Mouse (Mus musculus) Patski (cell line): ENCODE measurements around the gene Gm20388. TPM values are rescaled to one million over a fixed set of nuclear protein-coding genes. Genes with fewer than 3 reads are reported as not detected.

Source experiments
- ATAC-seq: fragments of 100-300 bp; one replicate; pipeline ENCODE4 v1.8.0; 2021
- CTCF ChIA-PET: fragments of 350-600 bp; sonication (Branson Sonifier 250); formaldehyde crosslinking; loops from one replicate; lab custom pipeline; 2022; ENCODE audit warnings: inconsistent platforms; lab: Charles Lee
- POLR2A ChIA-PET: fragments of 350-600 bp; sonication (Branson Sonifier 250); formaldehyde crosslinking; loops from one replicate; lab custom pipeline; 2022; ENCODE audit warnings: antibody characterized with exemption, inconsistent platforms; lab: Charles Lee
- DNase-seq: peaks from one replicate; pipeline ENCODE4 v3.0.0-alpha.2; 2011; ENCODE audit warnings: low read depth, low spot score
- H3K27me3 ChIP-seq: fragments of 371-371 bp; one replicate; pipeline ENCODE4 v1.5.1; 2021
- CTCF ChIP-seq: fragments of 100-300 bp; IDR thresholded peaks from one replicate; pipeline ENCODE4 v1.5.1; 2021
- in situ Hi-C: fragments of 300-500 bp; cut with MboI; formaldehyde crosslinking; loops from 3 replicates; pipeline ENCODE4 v1.11.1; 2018; ENCODE audit warnings: low pct_unique_long_range_greater_than_20kb, mixed read lengths
- polyA plus RNA-seq: library from polyadenylated mRNA; unstranded; gene quantifications from one replicate; pipeline ENCODE4 v1.2.3, GENCODE M21; 2021

Gene Gm20388
- polyA plus RNA-seq, 1 experiment from 2014 or later, result 86.7 TPM

DNA sequence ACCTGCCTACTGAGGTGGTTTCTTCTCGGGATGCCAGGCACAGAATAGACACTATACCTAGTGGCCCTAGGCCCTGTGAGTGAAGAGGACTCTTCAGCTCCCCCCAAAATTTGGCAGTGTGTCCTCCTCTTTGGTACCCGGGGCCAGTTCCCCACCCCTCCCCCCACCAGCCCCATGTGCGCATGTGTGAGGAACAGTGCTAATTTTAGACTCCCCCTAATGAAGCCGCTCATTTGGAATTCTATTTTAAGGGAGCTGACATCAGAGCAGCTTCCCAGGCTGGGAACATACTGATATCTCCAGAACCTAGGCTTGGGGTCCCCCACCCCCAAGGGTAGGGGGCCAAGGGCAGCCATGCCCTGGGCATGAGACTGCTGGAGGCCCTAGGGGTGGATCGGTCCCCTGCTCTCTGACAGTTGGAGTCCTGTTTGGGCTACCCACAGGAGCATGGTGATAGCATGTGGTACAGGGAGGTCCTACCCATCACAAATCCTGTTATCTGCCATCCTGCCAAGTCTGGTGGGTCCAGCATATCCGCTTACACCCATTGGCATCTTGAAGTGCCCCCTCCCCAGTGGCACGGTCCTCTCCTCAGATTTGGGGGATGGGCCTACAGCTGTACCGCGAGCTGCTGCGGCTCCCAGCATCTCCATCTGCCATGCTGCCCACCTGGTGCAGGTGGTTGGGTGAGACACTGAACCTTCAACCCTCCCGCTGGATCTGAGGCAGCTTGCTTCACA lies 640.5 kb downstream of the Gm20388 start:
- CTCF ChIA-PET, result interaction anchor here (0.7 kb wide), 1 partner anchor 12 kb away, joined by 3 read pairs; no protein-coding TSS in a partner anchor
- TF ChIP-seq CTCF, result no peak
- POLR2A ChIA-PET, result no interaction called here
- DNase-seq (no peak), ATAC-seq (no peak)
- in situ Hi-C loops, result no loop called here
- no peaks in the 10 kb centered on the region for H3K27me3 ChIP-seq

GRCm38 (mm10) chr8:120551677-120551980 lies 641.0 kb downstream of the Gm20388 start:
- H3K27me3 ChIP-seq, result no peaks in the 10 kb centered on the region
- POLR2A ChIA-PET, result no interaction called here
- in situ Hi-C loops, result no loop called here
- CTCF ChIA-PET, result no interaction called here
- ATAC-seq, result no peak
- DNase-seq, result no peak
- TF ChIP-seq CTCF, result no peak

GRCm38 (mm10) chr8:120552509-120552908 lies 641.9 kb downstream of the Gm20388 start:
- ATAC-seq, result no peak
- TF ChIP-seq CTCF, result no peak
- ChIA-PET CTCF (no interaction called here), POLR2A (no interaction called here)
- no peaks in the 10 kb centered on the region for H3K27me3 ChIP-seq
- no peak for DNase-seq
- in situ Hi-C loops, result no loop called here

GRCm38 (mm10) chr8:120553441-120554123 lies 642.9 kb downstream of the Gm20388 start:
- H3K27me3 ChIP-seq, result no peaks in the 10 kb centered on the region
- no peak for DNase-seq
- in situ Hi-C loops, result no loop called here
- ATAC-seq, result no peak
- ChIA-PET CTCF (no interaction called here), POLR2A (no interaction called here)
- no peak for TF ChIP-seq CTCF

DNA sequence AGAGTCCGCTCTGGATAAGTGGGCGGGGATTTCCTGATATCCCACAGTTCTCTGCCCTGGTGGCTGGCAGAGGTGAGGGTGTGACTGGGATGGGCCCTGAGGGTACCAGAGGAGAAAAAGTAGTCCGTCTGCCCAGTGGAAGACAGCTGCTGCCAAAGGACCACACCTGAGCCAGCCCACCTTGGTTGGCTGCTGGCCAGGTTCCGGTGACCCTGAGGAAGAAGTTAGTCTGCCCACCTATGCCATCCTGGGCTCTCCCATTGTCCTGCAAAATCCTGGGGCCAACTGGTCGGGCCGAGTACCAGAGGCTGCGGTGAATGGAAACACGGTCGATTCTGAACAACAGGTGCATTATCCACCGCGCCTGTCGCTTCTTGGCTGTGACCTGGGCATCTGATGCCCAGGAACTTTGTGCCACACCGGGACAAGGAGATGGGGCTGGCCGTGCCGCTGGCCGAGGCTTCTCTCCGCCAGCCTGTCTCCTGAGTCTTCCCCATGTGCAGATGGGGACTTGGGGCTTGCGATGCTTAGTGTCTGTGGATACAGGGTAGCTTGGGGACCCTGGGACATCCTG lies 643.9 kb downstream of the Gm20388 start:
- no peaks in the 10 kb centered on the region for H3K27me3 ChIP-seq
- no peak for TF ChIP-seq CTCF
- ChIA-PET CTCF (no interaction called here), POLR2A (no interaction called here)
- DNase-seq (no peak), ATAC-seq (no peak)
- in situ Hi-C loops, result no loop called here

DNA sequence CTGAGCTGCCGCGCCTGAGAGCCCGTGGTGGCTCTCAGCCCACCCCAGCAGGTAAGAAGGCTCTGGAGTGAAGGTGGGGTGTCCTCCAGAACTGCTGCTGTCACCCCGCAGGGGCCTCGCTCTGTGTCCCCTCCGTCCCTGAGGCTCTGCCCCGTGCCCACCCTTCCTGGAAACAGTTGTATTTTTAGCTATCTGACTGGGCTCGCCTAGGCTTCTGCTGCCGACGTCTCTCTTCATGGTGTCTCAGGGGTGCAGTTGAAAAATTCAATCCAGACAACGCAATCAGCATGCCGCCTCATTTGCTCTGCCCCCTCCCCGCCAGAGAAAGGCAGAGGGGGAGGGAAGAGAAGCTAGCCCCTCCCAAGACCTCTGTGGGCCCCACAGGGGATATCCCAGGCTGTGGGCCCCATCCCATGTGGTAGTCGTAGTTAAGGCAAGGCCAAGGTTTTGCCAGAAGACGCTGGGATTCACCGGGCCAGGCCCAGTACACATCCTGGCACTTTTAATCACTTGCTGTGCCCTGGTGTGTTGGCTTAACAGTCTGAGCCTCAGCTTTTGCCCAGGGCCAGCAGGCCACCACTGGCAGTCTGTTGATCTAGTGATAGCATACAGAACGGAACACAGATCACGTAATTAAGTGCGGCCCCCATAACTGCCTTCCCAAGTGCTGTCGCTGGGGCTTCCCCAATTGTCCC lies 645.7 kb downstream of the Gm20388 start:
- ATAC-seq (no peak), DNase-seq (no peak)
- ChIA-PET CTCF (interaction anchor here (0.9 kb wide), 1 partner anchor 16 kb away, joined by 3 read pairs; no protein-coding TSS in a partner anchor), POLR2A (no interaction called here)
- in situ Hi-C loops, result no loop called here
- no peaks in the 10 kb centered on the region for H3K27me3 ChIP-seq
- TF ChIP-seq CTCF, result no peak

GRCm38 (mm10) chr8:120557170-120557965 lies 646.7 kb downstream of the Gm20388 start:
- in situ Hi-C loops, result no loop called here
- H3K27me3 ChIP-seq, result no peaks in the 10 kb centered on the region
- DNase-seq, result no peak
- TF ChIP-seq CTCF, result no peak
- CTCF ChIA-PET, result interaction anchor here (0.9 kb wide), 1 partner anchor 17 kb away, joined by 3 read pairs; no protein-coding TSS in a partner anchor
- POLR2A ChIA-PET, result no interaction called here
- ATAC-seq, result no peak

- DNase-seq (no peak), ATAC-seq (no peak)
- POLR2A ChIA-PET, result no interaction called here
- no peaks in the 10 kb centered on the region for H3K27me3 ChIP-seq
- no peak for TF ChIP-seq CTCF
- CTCF ChIA-PET, result no interaction called here
- in situ Hi-C loops, result no loop called here
Measured at GRCm38 (mm10) chr8:120558162-120558561, 647.5 kb downstream of the Gm20388 start.

GRCm38 (mm10) chr8:120559654-120560053 lies 649.0 kb downstream of the Gm20388 start:
- no peak for TF ChIP-seq CTCF
- ChIA-PET CTCF (no interaction called here), POLR2A (no interaction called here)
- DNase-seq, result no peak
- no peak for ATAC-seq
- no peaks in the 10 kb centered on the region for H3K27me3 ChIP-seq
- in situ Hi-C loops, result no loop called here

DNA sequence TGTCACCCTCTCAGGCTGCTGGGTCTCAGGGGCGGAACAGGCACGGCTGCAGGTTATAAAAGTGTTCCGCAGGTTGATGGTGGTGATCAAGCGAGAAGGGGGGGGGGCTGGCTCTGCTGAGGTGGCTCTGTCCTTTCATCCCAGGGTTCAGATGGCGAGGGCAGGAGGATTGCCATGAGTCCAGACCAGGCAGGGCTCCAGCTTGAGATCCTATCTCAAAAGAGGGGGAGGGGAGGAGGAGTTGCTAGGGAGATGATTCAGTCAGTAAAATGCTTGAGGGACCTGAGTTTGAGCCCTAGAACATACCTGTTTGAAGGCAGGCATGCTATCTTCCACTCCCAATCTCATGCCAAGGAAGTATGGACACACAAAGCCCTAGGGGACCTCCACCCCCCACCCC lies 649.9 kb downstream of the Gm20388 start:
- POLR2A ChIA-PET, result no interaction called here
- CTCF ChIA-PET, result no interaction called here
- TF ChIP-seq CTCF, result no peak

More for the DNA sequence above, 649.9 kb downstream of the Gm20388 start:
- DNase-seq, result no peak
- no peaks in the 10 kb centered on the region for H3K27me3 ChIP-seq
- in situ Hi-C loops, result no loop called here
- ATAC-seq, result no peak
